30 mouse cellular contexts compared by ENCODE assay signal in the genomic region with DNA sequence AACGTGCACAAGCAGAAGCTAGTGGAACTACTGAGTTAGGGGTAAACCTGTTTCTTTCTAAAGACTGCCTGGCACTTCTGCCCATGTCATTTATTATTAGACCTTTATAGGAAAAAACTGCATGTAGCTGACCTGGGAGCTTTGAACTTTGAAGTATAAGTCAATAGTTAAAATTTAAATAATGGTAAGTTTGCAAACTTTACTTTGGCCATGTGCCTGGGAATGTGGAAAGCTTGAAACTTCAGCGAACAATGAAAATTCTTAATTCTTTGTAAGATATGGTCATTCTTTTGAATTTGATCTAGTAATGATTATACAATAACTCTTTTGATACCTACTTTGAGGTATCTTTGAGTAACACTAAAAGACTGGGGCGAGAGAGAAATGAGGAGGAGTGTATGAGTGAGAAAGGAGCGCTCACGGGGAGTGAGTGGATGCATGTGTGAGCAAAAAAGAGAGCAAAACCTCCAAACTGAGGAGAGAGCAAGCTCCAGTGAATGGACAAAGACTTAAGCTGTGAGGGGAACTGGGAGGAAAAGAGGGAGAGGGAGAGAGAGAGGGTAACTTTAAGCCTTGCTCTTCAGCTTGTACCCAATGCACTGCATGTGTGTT. TPM values are rescaled to one million over a fixed set of nuclear protein-coding genes. Genes with fewer than 3 reads are reported as not detected.
A peak's percentile ranks its signal among the peaks of the same experiment; 100 is the strongest.
DNase-seq lines count a peak whose midpoint lies in the region; ATAC-seq lines count a peak whose summit lies in the region.
"Had no signal": no experiment of that assay in that cellular context is flagged by ENCODE, and none has a peak within 500 bp of the region (broad histone marks: within the 10 kb centered on the region; RNA-seq: fewer than 3 reads in every experiment).

No protein-coding gene starts in this region.

- no peak overlapping the region for H3K27ac ChIP-seq in kidney, embryonic 16.5 days (ENCODE audit: low read length)
- H3K27ac ChIP-seq in liver, embryonic 16.5 days (ENCODE audit: low read length): peak overlapping the region; percentile 53; the same call in 1 of the 2 replicates
- peak overlapping the region; percentile 61; the same call in 1 of the 2 replicates for H3K27ac ChIP-seq in lung, embryonic 16.5 days (ENCODE audit: low read length)
- H3K27ac ChIP-seq: embryonic facial prominence, embryonic 12.5 days; embryonic facial prominence, embryonic 15.5 days; gastrocnemius, adult 2 months; heart, embryonic 10.5 days; heart, embryonic 13.5 days; hindbrain, embryonic 14.5 days had no signal

- ATAC-seq in kidney, embryonic 16.5 days (ENCODE audit: low FRiP score, low TSS enrichment): no peak
- peak; percentile 30; the same call in 1 of the 2 replicates for ATAC-seq in liver, embryonic 16.5 days (ENCODE audit: low read depth)
- ATAC-seq in lung, embryonic 16.5 days (ENCODE audit: low read depth): peak; percentile 74
- ATAC-seq: CD4-positive, CD25-positive, alpha-beta regulatory T cell, adult 4 months; forebrain, embryonic 14.5 days; forebrain, postnatal 0 days had no signal

- no peak overlapping the region for H3K9ac ChIP-seq in kidney, embryonic 16.5 days (replicated peaks; ENCODE audit: low read length)
- H3K9ac ChIP-seq in liver, embryonic 16.5 days (ENCODE audit: low read depth, low read length): no peak overlapping the region
- no peak overlapping the region for H3K9ac ChIP-seq in lung, embryonic 16.5 days (ENCODE audit: low read length)
- H3K9ac ChIP-seq: embryonic facial prominence, embryonic 12.5 days; embryonic facial prominence, embryonic 15.5 days; forebrain, postnatal 0 days; heart, embryonic 13.5 days; hindbrain, embryonic 14.5 days had no signal

- H3K4me2 ChIP-seq in kidney, embryonic 16.5 days (replicated peaks; ENCODE audit: low read depth, low read length): no peak overlapping the region
- no peak overlapping the region for H3K4me2 ChIP-seq in liver, embryonic 16.5 days (ENCODE audit: low read depth, low read length)
- H3K4me2 ChIP-seq in lung, embryonic 16.5 days (ENCODE audit: low read depth, low read length): no peak overlapping the region
- H3K4me2 ChIP-seq: embryonic facial prominence, embryonic 12.5 days; embryonic facial prominence, embryonic 15.5 days; heart, embryonic 13.5 days; hindbrain, embryonic 14.5 days had no signal

- H3K9me3 ChIP-seq in kidney, embryonic 16.5 days (ENCODE audit: low read length): no peaks in the 10 kb centered on the region
- no peaks in the 10 kb centered on the region for H3K9me3 ChIP-seq in liver, embryonic 16.5 days (replicated peaks; ENCODE audit: control insufficient read depth, low read length)
- no peaks in the 10 kb centered on the region for H3K9me3 ChIP-seq in lung, embryonic 16.5 days (ENCODE audit: control insufficient read depth, low read length)
- H3K9me3 ChIP-seq: embryonic facial prominence, embryonic 12.5 days; embryonic facial prominence, embryonic 15.5 days; heart, embryonic 10.5 days; heart, embryonic 13.5 days had no signal

- H3K4me3 ChIP-seq in kidney, embryonic 16.5 days (ENCODE audit: low read length): no peak overlapping the region
- H3K4me3 ChIP-seq in liver, embryonic 16.5 days (ENCODE audit: low read depth, low read length): no peak overlapping the region
- H3K4me3 ChIP-seq in lung, embryonic 16.5 days (ENCODE audit: low read length): no peak overlapping the region
- H3K4me3 ChIP-seq: embryonic facial prominence, embryonic 12.5 days; embryonic facial prominence, embryonic 15.5 days; gastrocnemius, adult 2 months; heart, embryonic 10.5 days; heart, embryonic 13.5 days had no signal

- no peaks in the 10 kb centered on the region for H3K27me3 ChIP-seq in kidney, embryonic 16.5 days (ENCODE audit: insufficient read depth, low read length)
- no peaks in the 10 kb centered on the region for H3K27me3 ChIP-seq in liver, embryonic 16.5 days (ENCODE audit: control insufficient read depth, insufficient read depth, low read depth, low read length)
- H3K27me3 ChIP-seq in lung, embryonic 16.5 days (ENCODE audit: control insufficient read depth, insufficient read depth, low read depth, low read length): no peaks in the 10 kb centered on the region
- H3K27me3 ChIP-seq: embryonic facial prominence, embryonic 12.5 days; embryonic facial prominence, embryonic 15.5 days; heart, embryonic 13.5 days had no signal

- peak; percentile 44 for DNase-seq in kidney, adult 9 months
- DNase-seq in liver: no peak
- DNase-seq in lung, postnatal 10 days: no peak
- DNase-seq: adrenal gland, adult 2 months; adrenal gland, postnatal 14 days; cerebellum, adult 11 months; cerebellum, adult 2 months; cerebellum, adult 9-11 months; cerebellum, postnatal 25 days; forebrain, postnatal 0 days; gastrocnemius, adult 2 months; gastrocnemius, postnatal 14 days; heart, adult 18-20 months; heart, postnatal 14 days; heart, postnatal 4 days had no signal

- H3K36me3 ChIP-seq in kidney, embryonic 16.5 days (ENCODE audit: insufficient read depth, low read length): no peaks in the 10 kb centered on the region
- no peaks in the 10 kb centered on the region for H3K36me3 ChIP-seq in liver, embryonic 16.5 days (ENCODE audit: control insufficient read depth, insufficient read depth)
- no peaks in the 10 kb centered on the region for H3K36me3 ChIP-seq in lung, embryonic 16.5 days (ENCODE audit: control insufficient read depth, insufficient read depth, low read length)
- H3K36me3 ChIP-seq: embryonic facial prominence, embryonic 12.5 days; embryonic facial prominence, embryonic 15.5 days; heart, embryonic 10.5 days; heart, embryonic 13.5 days had no signal

- no peaks in the 10 kb centered on the region for H3K4me1 ChIP-seq in kidney, embryonic 16.5 days (ENCODE audit: insufficient read depth, low read length)
- no peaks in the 10 kb centered on the region for H3K4me1 ChIP-seq in liver, embryonic 16.5 days (ENCODE audit: control insufficient read depth, low read depth, low read length)
- H3K4me1 ChIP-seq in lung, embryonic 16.5 days (replicated peaks; ENCODE audit: control insufficient read depth, insufficient read depth, low read length): no peaks in the 10 kb centered on the region
- H3K4me1 ChIP-seq: embryonic facial prominence, embryonic 12.5 days; embryonic facial prominence, embryonic 15.5 days; heart, embryonic 10.5 days; heart, embryonic 13.5 days had no signal

- 82% methylated on average over 5 of the region's 5 CpGs for WGBS in kidney, embryonic 16.5 days
- WGBS in liver, embryonic 16.5 days (ENCODE audit: insufficient replicate concordance): 64% methylated on average over 5 of the region's 5 CpGs
- WGBS in lung, embryonic 16.5 days: 55% methylated on average over 5 of the region's 5 CpGs

RNA-seq across cellular contexts. Expression of a gene that starts 26.2 kb away (rescaled TPM):
- 4.7 and 4.9 TPM in 2 replicates for polyA plus RNA-seq in kidney, embryonic 16.5 days (2015; fragmentation: Nextera tagmentation; extraction: Ambion mirVana)
- polyA plus RNA-seq in liver, embryonic 16.5 days (2015; fragmentation: Nextera tagmentation; extraction: Ambion mirVana): not detected in 2 replicates
- polyA plus RNA-seq in lung, embryonic 16.5 days (2015; fragmentation: Nextera tagmentation; extraction: Ambion mirVana): 0.11 TPM in 1 of 2 replicates, not detected in the other
- polyA plus RNA-seq: C2C12; cerebellum, adult 2 months; embryonic facial prominence, embryonic 12.5 days; embryonic facial prominence, embryonic 15.5 days; forebrain, embryonic 11.5 days; forebrain, embryonic 14.5 days; forebrain, postnatal 0 days; frontal cortex, adult 2 months; heart, embryonic 16.5 days; hindbrain, embryonic 11.5 days; hindbrain, embryonic 14.5 days had no signal
